Mouse (Mus musculus) fat pad, adult 2 months (tissue): Measurements from ENCODE around the gene B430305J03Rik.

ENCODE experiments used
- DNase-seq: peaks from one replicate; pipeline ENCODE4 v3.0.0-alpha.2; 2011; ENCODE audit warnings: low read depth, low spot score; ENCODE audit errors: extremely low read depth

B430305J03Rik gene

GRCm38 (mm10) chr3:61349433-61349832 is 16.3 kb downstream of the B430305J03Rik start:
- DNase-seq, result no peak

- DNase-seq, result no peak
These were observed 17.6 kb downstream of the B430305J03Rik start for GRCm38 (mm10) chr3:61348036-61348614.

DNA sequence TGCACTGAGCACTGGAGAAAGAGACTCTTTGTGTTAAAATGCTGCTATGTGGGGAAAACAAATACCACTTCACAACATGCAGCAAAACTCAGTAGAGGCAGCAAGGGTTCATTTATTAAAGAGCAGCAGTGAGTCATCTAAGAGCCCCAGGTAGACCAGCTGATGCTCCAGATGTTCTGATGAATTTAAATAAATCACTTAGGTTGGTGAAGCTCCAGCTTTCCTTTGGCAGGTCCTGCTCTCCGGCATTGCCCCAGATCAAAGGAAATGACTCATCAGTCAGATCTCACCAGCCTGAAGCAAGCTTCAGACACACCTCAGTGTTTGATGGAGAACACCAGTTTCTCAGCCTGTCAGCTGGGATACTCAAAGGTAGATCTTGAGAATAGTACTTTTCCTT is 20.1 kb downstream of the B430305J03Rik start:
- DNase-seq, result no peak

- no peak for DNase-seq
These were observed 21.7 kb downstream of the B430305J03Rik start for GRCm38 (mm10) chr3:61344031-61344430.

GRCm38 (mm10) chr3:61340321-61340720 is 25.4 kb downstream of the B430305J03Rik start:
- no peak for DNase-seq

DNA sequence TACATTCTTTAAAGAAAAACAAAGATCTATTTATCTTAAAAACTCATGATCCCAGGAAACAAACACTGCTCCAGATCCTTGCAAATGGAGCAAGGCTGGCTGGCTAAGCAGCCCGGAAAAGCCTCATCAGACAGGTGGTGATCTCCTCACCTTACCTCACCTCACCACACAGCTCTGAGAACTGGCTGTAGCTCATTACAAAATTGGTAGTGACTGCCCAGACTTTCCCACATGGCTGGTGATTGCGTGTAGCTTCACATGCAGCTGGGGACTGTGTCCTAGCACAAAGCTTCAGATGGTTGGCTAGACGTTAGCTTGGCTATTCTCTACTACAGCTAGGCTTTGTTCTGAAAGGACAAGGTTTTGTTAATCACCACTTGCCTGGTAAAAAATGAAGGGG is 28.5 kb downstream of the B430305J03Rik start:
- DNase-seq, result peak; percentile 55

DNA sequence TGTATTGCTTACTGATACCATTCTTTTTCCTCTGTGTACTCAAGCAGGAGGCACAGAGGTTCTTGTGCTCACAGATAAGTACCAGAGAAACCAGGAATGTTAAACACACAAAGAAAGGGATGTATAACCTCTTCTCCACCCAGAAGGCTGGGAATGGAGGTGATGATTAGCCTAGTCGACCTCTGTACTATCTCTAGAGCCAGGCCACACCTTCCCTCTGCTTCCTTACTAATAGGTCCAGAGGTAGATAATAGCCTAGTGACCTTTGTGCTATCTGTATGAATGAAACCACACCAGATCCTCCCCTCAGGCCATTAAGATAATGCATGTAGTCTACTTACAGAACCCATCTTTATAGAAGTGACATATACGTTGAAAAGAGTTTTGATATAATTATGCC is 29.5 kb downstream of the B430305J03Rik start:
- no peak for DNase-seq

DNA sequence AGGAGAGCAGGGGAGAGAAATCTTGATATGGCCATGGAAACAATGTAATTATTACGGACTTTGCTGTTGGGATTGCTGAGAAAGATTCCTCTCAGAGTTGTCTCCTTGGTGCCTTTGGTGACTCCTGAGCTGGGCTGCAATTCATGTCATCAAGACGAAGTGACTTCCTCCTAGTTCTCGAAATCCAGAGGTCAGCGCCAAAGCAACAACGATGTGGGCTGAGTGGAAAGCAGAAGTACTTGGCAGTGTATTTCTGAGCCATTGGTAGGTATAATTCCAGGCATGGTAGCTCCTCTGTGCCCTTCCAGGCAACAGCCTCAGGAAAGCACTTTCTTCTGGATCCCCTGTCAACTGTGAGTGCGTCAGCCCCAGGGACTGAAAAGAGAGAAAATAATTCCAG is 44.1 kb downstream of the B430305J03Rik start:
- no peak for DNase-seq

- no peak for DNase-seq
These were observed 45.7 kb downstream of the B430305J03Rik start for GRCm38 (mm10) chr3:61320031-61320430.

GRCm38 (mm10) chr3:61315002-61315401 is 50.7 kb downstream of the B430305J03Rik start:
- no peak for DNase-seq
